Mouse (Mus musculus) stomach, embryonic 15.5 days (tissue): ENCODE results near the gene March2. TPM values are rescaled to one million over a fixed set of nuclear protein-coding genes. Genes with fewer than 3 reads are reported as not detected.
A peak's percentile ranks its signal among the peaks of the same experiment; 100 is the strongest.
"Not testable (repeated sequence)": the region's sequence is repeated elsewhere in the genome, so short reads cannot be mapped to it uniquely, and the experiment has no call there.

ENCODE experiments used
- ATAC-seq: fragments of 200-750 bp; cut with Nextera tagmentation; 2 replicates; pipeline ENCODE4 v1.8.0; 2017; ENCODE audit warnings: low read depth, moderate number of reproducible peaks, moderate TSS enrichment; ENCODE audit not compliant: insufficient read depth, low FRiP score
- H3K27ac ChIP-seq: fragments of 300-500 bp; sonication (generic); 2 replicates; pipeline ENCODE4 v1.5.1; 2015; ENCODE audit warnings: mild to moderate bottlenecking, inconsistent platforms
- H3K27me3 ChIP-seq: fragments of 300-500 bp; sonication (generic); replicated peaks from 2 replicates; pipeline ENCODE4 v1.6.1; 2015; ENCODE audit warnings: inconsistent platforms
- H3K36me3 ChIP-seq: fragments of 300-500 bp; sonication (generic); 2 replicates; pipeline ENCODE4 v1.6.1; 2015; ENCODE audit warnings: inconsistent platforms
- H3K4me1 ChIP-seq: fragments of 300-500 bp; sonication (generic); 2 replicates; pipeline ENCODE4 v1.6.1; 2015; ENCODE audit warnings: inconsistent platforms
- H3K4me2 ChIP-seq: fragments of 300-500 bp; sonication (generic); 2 replicates; pipeline ENCODE4 v1.6.1; 2015; ENCODE audit warnings: mild to moderate bottlenecking, inconsistent platforms
- H3K4me3 ChIP-seq: fragments of 300-500 bp; sonication (generic); replicated peaks from 2 replicates; pipeline ENCODE4 v1.5.1; 2015; ENCODE audit warnings: inconsistent platforms
- H3K9ac ChIP-seq: fragments of 300-500 bp; sonication (generic); 2 replicates; pipeline ENCODE4 v1.6.1; 2015; ENCODE audit warnings: inconsistent platforms
- H3K9me3 ChIP-seq: fragments of 300-500 bp; sonication (generic); 2 replicates; pipeline ENCODE4 v1.6.1; 2016; ENCODE audit warnings: inconsistent platforms
- WGBS: fragments of 180-500 bp; shearing (Covaris S2); methylation state at CpG from one replicate; pipeline ENCODE4 v1.1.7; 2015; 5-methylcytosine and 5-hydroxymethylcytosine counted together
- polyA plus RNA-seq: library from polyadenylated mRNA; unstranded; fragments of >200 nt; fragmentation: Nextera tagmentation; extraction: Ambion mirVana; gene quantifications from 2 replicates; pipeline ENCODE4 v1.2.1, GENCODE M21; 2015

The March2 gene
- polyA plus RNA-seq, 1 experiment from 2014 or later, result 70.8 TPM

DNA sequence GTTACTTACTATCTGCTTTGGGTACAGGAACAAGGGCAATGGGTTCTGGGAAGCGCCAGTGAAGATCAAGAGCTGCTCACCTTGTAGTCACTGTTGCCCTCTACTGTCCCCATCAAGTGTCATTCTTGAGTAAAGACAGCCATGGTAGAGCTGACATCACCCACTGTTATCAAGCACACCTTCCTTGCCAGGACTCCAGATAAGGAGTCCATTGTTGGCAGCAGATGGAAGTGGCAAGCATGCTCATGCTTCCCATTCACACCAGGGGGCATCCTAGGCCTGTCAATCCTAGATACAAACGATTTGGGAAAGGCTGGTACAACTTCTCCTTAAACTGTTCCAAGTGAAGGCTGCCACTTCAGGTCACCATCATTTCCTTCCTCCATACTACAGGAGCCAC lies 27.5 kb upstream of the March2 start:
- Histone ChIP-seq H3K36me3 (peaks cover 22% of the 10 kb centered on the region), H3K27ac (no peak overlapping the region), H3K9ac (no peak overlapping the region), H3K4me1 (no peaks in the 10 kb centered on the region), H3K9me3 (no peaks in the 10 kb centered on the region), H3K27me3 (no peaks in the 10 kb centered on the region), H3K4me2 (no peak overlapping the region), H3K4me3 (no peak overlapping the region)
- ATAC-seq, result peak; percentile 28; the same call in 1 of the 2 replicates
- WGBS, result 61% methylated on average over 2 of the region's 2 CpGs

DNA sequence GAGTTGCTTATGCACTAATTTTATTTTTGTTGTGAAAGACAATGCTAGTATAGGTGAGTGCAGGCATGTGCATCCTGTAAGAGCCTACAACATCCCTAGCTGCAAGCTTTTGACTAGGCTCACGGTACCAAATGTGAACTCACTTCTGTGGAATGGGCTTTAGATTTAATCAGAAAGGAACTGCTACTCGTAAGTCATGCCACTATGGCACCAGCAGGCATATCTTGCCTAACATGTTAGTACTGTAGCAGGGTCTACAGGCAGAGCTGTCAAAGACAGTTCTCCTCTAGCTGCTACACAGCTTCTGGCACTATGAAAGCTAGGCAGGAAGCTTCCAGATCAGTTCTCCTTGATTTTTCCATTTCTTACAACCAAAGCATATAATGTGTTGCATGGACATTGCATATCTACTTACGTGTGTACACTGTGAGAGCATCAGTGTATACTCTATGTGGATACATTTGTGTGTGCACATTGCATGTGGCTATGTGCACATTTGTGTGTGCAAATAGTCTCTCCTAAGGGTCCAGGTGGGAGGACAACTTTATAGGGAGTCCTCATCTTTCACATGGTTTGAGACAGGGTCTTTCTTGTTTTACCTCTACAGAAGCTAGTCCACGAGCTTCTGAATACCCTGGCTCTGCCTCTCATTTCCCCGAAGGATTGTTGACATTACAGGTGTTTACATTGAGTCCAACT lies 26.4 kb upstream of the March2 start:
- no peak overlapping the region for H3K27ac ChIP-seq
- WGBS, result 64% methylated on average over 5 of the region's 5 CpGs
- no peak overlapping the region for H3K4me3 ChIP-seq
- no peak for ATAC-seq
- no peaks in the 10 kb centered on the region for H3K27me3 ChIP-seq
- no peak overlapping the region for H3K4me2 ChIP-seq
- peaks cover 22% of the 10 kb centered on the region for H3K36me3 ChIP-seq
- no peak overlapping the region for H3K9ac ChIP-seq
- H3K9me3 ChIP-seq, result no peaks in the 10 kb centered on the region
- no peaks in the 10 kb centered on the region for H3K4me1 ChIP-seq

DNA sequence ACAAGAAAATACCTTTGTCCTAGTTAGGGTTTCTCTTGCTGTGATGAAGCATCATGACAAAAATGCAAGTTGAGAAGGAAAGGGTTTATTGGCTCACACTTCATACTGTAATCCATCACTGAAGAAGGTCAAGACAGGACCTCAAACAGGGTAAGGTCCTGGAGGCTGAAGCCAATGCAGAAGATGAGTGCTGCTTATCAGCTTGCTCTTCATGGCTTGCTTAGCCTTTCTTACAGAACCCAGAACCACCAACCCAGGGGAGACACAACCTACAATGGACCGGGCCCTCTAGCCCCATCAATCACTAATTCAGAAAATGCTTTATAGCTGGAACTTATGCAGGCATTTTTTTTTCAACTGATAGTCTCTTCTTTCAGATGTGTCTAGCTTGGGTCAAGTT lies 23.9 kb upstream of the March2 start:
- H3K4me2 ChIP-seq, result no peak overlapping the region
- no peak for ATAC-seq
- no peak overlapping the region for H3K9ac ChIP-seq
- H3K27me3 ChIP-seq, result no peaks in the 10 kb centered on the region
- H3K27ac ChIP-seq, result no peak overlapping the region
- no peak overlapping the region for H3K4me3 ChIP-seq
- H3K9me3 ChIP-seq, result no peaks in the 10 kb centered on the region
- no peaks in the 10 kb centered on the region for H3K4me1 ChIP-seq
- WGBS, result 92% methylated on average over 1 of the region's 1 CpGs
- 0 out of 2 replicates have a peak, but pooled peaks cover 5% of the 10 kb centered on the region for H3K36me3 ChIP-seq

DNA sequence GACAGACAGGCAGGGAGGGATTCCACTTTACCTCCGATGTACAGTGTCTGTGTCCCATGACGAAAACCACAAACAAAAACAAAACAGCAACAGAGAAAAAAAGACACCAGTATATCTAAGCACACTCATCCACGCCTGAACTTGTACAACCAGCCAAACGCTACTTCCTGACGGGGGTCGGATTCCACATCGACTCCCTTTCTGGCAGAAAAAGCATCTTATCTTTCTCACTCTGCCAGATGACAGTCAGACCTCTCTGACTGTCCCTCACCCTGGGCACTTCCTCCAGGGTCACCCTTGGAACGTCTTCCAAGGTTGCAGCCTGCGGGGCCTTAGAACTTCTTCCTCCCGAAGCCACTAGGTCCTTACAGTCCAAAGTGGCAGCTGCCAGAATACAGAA lies 15.1 kb upstream of the March2 start:
- ATAC-seq, H3K27me3 ChIP-seq, H3K36me3 ChIP-seq, H3K4me1 ChIP-seq, H3K4me3 ChIP-seq, H3K27ac ChIP-seq, H3K9ac ChIP-seq, H3K9me3 ChIP-seq, H3K4me2 ChIP-seq: not testable (repeated sequence)
- 76% methylated on average over 10 of the region's 10 CpGs for WGBS

DNA sequence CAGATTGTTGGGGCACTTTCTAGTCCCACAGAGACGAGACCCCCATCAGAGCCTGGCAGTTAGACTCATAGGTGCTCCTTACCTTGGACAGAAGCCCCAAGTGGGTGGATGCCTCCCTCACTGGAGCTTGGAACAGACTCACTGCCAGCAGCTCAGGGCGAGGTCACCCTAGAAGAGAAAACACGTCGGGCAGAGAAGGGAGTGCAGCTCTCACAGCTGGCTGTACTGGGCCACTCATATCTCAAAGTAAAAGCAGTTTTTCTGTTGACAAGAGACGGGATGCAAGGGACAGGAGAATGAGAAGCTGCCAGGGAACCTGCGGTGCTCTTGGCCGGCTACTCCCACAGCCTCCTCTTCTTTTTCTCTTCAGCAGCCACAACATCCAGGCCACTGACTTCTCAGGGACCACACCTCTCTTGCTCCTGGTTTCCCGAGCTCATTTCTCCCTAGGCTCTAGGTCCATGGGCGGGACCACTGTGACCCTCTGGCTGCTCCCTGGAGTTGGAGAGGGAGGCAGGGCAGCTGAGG lies 14.2 kb upstream of the March2 start:
- not testable (repeated sequence) for H3K4me1 ChIP-seq, H3K9ac ChIP-seq, H3K9me3 ChIP-seq, H3K4me2 ChIP-seq, ATAC-seq, H3K27ac ChIP-seq, H3K4me3 ChIP-seq, H3K27me3 ChIP-seq, H3K36me3 ChIP-seq
- 59% methylated on average over 9 of the region's 9 CpGs for WGBS

DNA sequence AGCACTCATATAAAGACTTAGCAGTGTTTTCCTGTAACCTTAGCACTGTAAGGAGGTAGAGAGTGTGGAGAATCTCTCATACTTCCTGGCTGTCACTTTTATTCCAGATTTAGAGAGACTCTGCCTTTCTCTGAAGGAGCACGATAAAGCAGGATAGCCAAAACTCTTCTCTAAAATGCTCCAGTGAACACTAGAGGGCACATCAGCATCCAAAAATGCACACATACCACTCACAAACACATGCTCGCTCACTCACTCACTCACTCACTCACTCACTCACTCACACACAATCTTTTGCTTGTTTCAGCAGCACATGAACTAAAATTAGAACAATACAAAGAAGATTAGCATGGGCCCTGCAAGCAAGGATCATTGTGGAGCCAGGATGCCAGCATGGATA lies 10.7 kb upstream of the March2 start:
- Histone ChIP-seq H3K9me3 (no peaks in the 10 kb centered on the region), H3K4me3 (no peak overlapping the region), H3K27ac (no peak overlapping the region), H3K4me1 (no peaks in the 10 kb centered on the region), H3K36me3 (no peaks in the 10 kb centered on the region), H3K4me2 (no peak overlapping the region), H3K9ac (no peak overlapping the region), H3K27me3 (no peaks in the 10 kb centered on the region)
- 65% methylated on average over 2 of the region's 2 CpGs for WGBS
- ATAC-seq, result no peak

DNA sequence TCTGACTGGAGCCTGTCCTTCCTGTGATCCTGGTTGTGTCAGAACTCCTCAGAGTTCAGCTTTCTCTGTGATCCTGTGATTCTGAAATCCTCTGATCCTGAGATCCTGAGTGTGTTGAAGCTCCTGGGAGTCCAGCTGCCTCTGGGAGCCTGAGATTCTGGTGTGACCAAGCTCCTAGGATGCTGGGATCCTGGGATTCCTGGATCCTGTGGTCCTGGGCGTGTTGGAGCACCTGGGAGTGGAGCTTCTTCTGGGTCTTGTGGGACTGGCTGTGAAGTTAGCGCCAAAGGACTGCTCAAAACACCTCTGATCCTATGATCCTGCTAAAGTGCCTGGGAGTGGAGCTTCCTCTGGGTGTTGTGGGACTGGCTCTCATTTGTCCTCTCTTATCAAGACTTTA lies 9.9 kb upstream of the March2 start:
- H3K9me3 ChIP-seq, result no peaks in the 10 kb centered on the region
- 82% methylated on average over 2 of the region's 2 CpGs for WGBS
- H3K9ac ChIP-seq, result no peak overlapping the region
- H3K36me3 ChIP-seq, result no peaks in the 10 kb centered on the region
- no peak overlapping the region for H3K4me2 ChIP-seq
- ATAC-seq, result no peak
- H3K4me3 ChIP-seq, result no peak overlapping the region
- no peaks in the 10 kb centered on the region for H3K4me1 ChIP-seq
- no peak overlapping the region for H3K27ac ChIP-seq
- H3K27me3 ChIP-seq, result no peaks in the 10 kb centered on the region

DNA sequence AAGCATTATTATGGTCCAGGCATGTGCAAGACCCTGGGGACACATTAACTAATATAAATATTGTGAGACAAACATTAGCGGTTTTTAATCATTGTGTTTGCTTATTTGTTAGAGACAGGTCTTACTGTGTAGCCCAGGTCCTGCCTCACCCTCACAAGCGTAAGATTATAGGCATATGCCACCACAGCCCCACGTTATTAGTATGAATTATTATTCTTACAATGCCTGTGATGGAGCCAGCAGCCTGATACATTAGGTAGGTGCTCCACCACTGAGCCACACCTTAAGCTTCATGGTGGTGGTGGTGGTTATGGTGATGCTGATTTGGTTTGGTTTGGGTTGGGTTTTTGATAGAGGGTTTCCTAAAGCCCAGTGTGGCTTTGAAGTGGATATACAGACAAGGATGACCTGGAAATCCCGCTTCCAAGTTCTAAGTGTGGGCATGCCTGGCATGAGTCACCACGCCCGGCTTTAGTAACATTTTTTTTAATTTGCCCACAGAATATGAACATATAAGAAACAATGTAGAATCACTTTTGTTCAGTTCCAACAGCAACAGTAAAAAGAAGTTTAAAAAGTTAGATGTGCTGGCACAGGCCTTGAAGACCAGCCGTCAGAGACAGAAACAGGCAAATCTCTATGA lies 1.4 kb upstream of the March2 start:
- Histone ChIP-seq H3K27me3 (no peaks in the 10 kb centered on the region), H3K4me2 (no peak overlapping the region), H3K36me3 (no peaks in the 10 kb centered on the region), H3K4me1 (0 out of 2 replicates have a peak, but pooled peaks cover 7% of the 10 kb centered on the region), H3K4me3 (no peak overlapping the region), H3K9ac (no peak overlapping the region), H3K9me3 (no peaks in the 10 kb centered on the region), H3K27ac (no peak overlapping the region)
- 93% methylated on average over 7 of the region's 7 CpGs for WGBS
- ATAC-seq, result no peak

DNA sequence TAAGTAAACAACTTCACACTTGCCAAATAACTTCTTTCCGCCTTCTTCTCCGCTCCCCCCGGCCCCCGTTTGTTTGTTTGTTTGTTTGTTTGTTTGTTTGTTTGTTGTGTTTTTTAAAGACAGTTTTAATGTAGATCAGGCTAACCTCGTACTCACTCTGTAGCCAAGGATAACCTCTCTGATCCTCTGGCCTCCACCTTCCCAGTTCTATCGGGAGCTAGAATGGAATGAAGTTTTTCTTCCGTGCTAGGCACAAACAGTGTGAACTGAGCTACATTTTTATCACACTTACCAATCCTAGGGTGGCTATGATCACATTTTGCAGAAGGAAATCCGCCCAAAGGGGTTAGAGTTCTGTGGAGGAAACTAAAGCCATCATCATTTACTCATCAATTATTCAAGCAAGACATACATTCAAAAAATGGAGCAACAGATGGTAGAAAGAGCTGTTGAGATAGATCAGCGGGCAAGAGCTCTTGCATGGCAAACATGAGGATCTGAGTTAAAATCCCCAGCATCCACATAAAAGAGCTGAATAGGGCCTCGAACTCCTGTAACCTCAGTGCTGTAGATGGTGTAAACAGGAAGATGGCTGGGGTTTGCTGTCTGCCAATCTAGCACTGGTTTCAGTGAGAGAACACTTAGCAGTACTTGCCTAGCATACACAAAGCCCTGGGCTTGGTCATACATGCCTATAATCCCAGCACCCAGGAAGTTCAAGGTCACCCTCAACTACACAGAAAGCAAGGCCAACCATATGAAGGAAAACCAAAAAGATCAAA lies 665 bp upstream of the March2 start:
- Histone ChIP-seq H3K27ac (no peak overlapping the region), H3K4me3 (peak overlapping the region; percentile 92), H3K36me3 (no peaks in the 10 kb centered on the region), H3K4me1 (0 out of 2 replicates have a peak, but pooled peaks cover 7% of the 10 kb centered on the region), H3K9me3 (no peaks in the 10 kb centered on the region), H3K27me3 (no peaks in the 10 kb centered on the region), H3K4me2 (peak overlapping the region; percentile 75), H3K9ac (no peak overlapping the region)
- 44% methylated on average over 10 of the region's 10 CpGs for WGBS
- ATAC-seq, result no peak

DNA sequence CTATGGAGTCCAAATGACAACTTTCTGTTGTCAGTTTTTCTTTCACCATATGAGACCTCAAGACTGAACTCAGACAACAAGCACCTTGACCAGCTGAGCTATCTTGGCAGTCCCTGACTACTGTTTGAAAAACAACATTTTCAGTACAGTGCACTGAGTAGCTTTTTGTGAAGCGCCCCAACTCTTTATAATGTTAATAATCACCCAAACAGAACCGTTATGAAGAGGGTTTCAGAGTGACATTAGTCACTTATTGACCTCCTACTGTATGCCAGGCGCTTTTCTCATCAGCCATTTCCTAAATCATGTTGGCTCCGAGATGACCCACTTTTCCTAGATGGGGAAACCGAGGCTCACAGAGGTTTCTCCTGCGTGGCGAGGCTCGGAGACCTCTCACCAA lies 488 bp downstream of the March2 start:
- peak overlapping the region; percentile 75 for H3K4me2 ChIP-seq
- no peak for ATAC-seq
- WGBS, result 6% methylated on average over 8 of the region's 8 CpGs
- H3K9ac ChIP-seq, result peak overlapping the region; percentile 63
- no peak overlapping the region for H3K27ac ChIP-seq
- H3K4me3 ChIP-seq, result peak overlapping the region; percentile 92
- H3K9me3 ChIP-seq, result no peaks in the 10 kb centered on the region
- H3K4me1 ChIP-seq, result 0 out of 2 replicates have a peak, but pooled peaks cover 7% of the 10 kb centered on the region
- H3K36me3 ChIP-seq, result no peaks in the 10 kb centered on the region
- H3K27me3 ChIP-seq, result no peaks in the 10 kb centered on the region

DNA sequence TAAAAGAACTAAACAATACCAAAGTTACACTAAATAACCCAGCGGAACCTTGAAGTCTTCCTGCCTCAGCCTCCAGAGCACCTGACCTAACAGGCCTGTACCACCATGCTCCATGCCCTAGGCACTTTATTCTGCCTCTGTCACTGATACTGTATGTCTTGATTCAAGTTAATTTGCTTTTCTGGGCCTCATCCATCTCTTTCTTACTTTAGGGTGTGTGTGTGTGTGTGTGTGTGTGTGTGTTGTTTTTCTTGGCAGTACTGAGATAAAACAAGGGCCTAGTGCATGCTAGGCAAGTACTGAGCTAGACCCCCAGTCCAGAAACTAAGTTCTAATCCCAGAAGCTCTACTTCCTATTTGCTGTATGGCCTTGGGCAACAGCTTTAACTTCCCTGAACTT lies 1.2 kb downstream of the March2 start:
- WGBS, result 100% methylated on average over 1 of the region's 1 CpGs
- ATAC-seq, result no peak

DNA sequence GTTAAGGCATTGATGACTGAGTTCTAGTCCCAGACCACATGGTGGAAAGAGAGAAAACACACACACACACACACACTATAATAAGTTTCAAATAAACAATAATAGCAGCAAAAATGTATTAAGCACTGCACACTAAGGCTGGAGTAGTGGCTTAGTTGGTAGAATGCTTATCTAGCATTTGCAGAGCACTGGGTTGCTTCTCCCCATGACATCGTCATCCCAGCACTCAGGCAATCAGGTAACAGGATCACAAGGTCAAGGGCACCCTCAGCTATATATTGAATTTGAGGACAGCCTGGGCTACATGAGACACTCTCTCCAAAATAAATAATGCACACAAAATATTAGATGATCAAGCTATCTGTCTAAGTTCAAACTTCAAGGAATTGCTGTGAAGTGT lies 3.7 kb downstream of the March2 start:
- Histone ChIP-seq H3K4me3 (no peak overlapping the region), H3K27me3 (no peaks in the 10 kb centered on the region), H3K36me3 (no peaks in the 10 kb centered on the region; the same call in 1 of the 2 replicates), H3K9me3 (no peaks in the 10 kb centered on the region), H3K9ac (no peak overlapping the region), H3K4me2 (no peak overlapping the region), H3K27ac (no peak overlapping the region), H3K4me1 (0 out of 2 replicates have a peak, but pooled peaks cover 7% of the 10 kb centered on the region)
- 79% methylated on average over 1 of the region's 1 CpGs for WGBS
- ATAC-seq, result 0 out of 2 replicates have a peak, but pooled peaks have one; percentile 24

More for the DNA sequence above, 1.2 kb downstream of the March2 start:
- Histone ChIP-seq H3K4me2 (no peak overlapping the region), H3K4me3 (no peak overlapping the region), H3K27me3 (no peaks in the 10 kb centered on the region), H3K9ac (no peak overlapping the region), H3K4me1 (0 out of 2 replicates have a peak, but pooled peaks cover 7% of the 10 kb centered on the region), H3K27ac (no peak overlapping the region), H3K36me3 (no peaks in the 10 kb centered on the region), H3K9me3 (no peaks in the 10 kb centered on the region)
